Mouse (Mus musculus): ENCODE measurements around the gene Ubtf. TPM values are rescaled to one million over a fixed set of nuclear protein-coding genes. Genes with fewer than 3 reads are reported as not detected.

Ubtf gene
- polyA plus RNA-seq, 1 experiment from 2014 or later: 111 TPM

GRCm38 (mm10) chr11:102339624-102340023 is 20.1 kb upstream of the Ubtf start:
- Histone ChIP-seq H3K9ac (ENCODE audit: low read length) (no peak overlapping the region), H3K27me3 (ENCODE audit: control insufficient read depth, insufficient read depth, low read length) (no peaks in the 10 kb centered on the region), H3K9me3 (ENCODE audit: control insufficient read depth, low read length) (no peaks in the 10 kb centered on the region), H3K4me2 (ENCODE audit: low read depth, low read length, severe bottlenecking) (no peak overlapping the region), H3K4me1 (replicated peaks; ENCODE audit: control insufficient read depth, insufficient read depth, low read length) (no peaks in the 10 kb centered on the region), H3K36me3 (ENCODE audit: control insufficient read depth, insufficient read depth, low read length) (no peaks in the 10 kb centered on the region), H3K4me3 (ENCODE audit: low read depth, low read length) (no peak overlapping the region), H3K27ac (ENCODE audit: low read depth, low read length) (no peak overlapping the region)
- ATAC-seq (replicated peaks; ENCODE audit: low FRiP score): no peak
- 55% methylated on average over 4 of the region's 4 CpGs for WGBS
- DNase-seq (ENCODE audit: low spot score): no peak

- ATAC-seq (replicated peaks; ENCODE audit: low FRiP score) (no peak), DNase-seq (ENCODE audit: low spot score) (no peak)
- Histone ChIP-seq H3K36me3 (ENCODE audit: control insufficient read depth, insufficient read depth, low read length) (no peaks in the 10 kb centered on the region), H3K4me3 (ENCODE audit: low read depth, low read length) (no peak overlapping the region), H3K27me3 (ENCODE audit: control insufficient read depth, insufficient read depth, low read length) (no peaks in the 10 kb centered on the region), H3K4me2 (ENCODE audit: low read depth, low read length, severe bottlenecking) (no peak overlapping the region), H3K27ac (ENCODE audit: low read depth, low read length) (no peak overlapping the region), H3K9ac (ENCODE audit: low read length) (no peak overlapping the region), H3K4me1 (replicated peaks; ENCODE audit: control insufficient read depth, insufficient read depth, low read length) (no peaks in the 10 kb centered on the region), H3K9me3 (ENCODE audit: control insufficient read depth, low read length) (no peaks in the 10 kb centered on the region)
- 82% methylated on average over 11 of the region's 11 CpGs for WGBS
Measured at GRCm38 (mm10) chr11:102339195-102339594, 19.7 kb upstream of the Ubtf start.

DNA sequence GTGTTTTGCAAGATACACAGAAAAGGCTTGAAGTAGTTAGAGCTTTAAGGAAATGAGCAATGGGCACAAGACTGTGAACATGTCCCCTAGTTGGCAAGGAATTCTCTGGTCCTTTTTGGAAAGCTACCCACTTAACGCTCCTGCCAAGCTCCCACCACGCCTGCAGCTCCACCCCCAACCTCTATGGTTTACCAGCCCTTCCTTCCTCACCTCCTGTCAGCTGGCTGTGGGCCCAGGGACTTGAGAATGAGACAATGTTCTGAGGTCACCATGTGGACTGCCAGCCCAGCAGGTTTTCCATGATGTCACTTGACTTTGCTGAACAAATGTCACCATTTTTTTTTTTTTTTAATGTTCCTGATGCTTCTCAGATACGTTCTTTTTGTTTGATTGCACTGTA is 19.0 kb upstream of the Ubtf start:
- Histone ChIP-seq H3K9ac (ENCODE audit: low read length) (no peak overlapping the region), H3K4me2 (ENCODE audit: low read depth, low read length, severe bottlenecking) (no peak overlapping the region), H3K27ac (ENCODE audit: low read depth, low read length) (no peak overlapping the region), H3K9me3 (ENCODE audit: control insufficient read depth, low read length) (no peaks in the 10 kb centered on the region), H3K4me1 (replicated peaks; ENCODE audit: control insufficient read depth, insufficient read depth, low read length) (no peaks in the 10 kb centered on the region), H3K4me3 (ENCODE audit: low read depth, low read length) (no peak overlapping the region), H3K36me3 (ENCODE audit: control insufficient read depth, insufficient read depth, low read length) (no peaks in the 10 kb centered on the region), H3K27me3 (ENCODE audit: control insufficient read depth, insufficient read depth, low read length) (no peaks in the 10 kb centered on the region)
- no peak for ATAC-seq (replicated peaks; ENCODE audit: low FRiP score)
- DNase-seq (ENCODE audit: low spot score): no peak
- WGBS: 71% methylated on average over 3 of the region's 3 CpGs

DNA sequence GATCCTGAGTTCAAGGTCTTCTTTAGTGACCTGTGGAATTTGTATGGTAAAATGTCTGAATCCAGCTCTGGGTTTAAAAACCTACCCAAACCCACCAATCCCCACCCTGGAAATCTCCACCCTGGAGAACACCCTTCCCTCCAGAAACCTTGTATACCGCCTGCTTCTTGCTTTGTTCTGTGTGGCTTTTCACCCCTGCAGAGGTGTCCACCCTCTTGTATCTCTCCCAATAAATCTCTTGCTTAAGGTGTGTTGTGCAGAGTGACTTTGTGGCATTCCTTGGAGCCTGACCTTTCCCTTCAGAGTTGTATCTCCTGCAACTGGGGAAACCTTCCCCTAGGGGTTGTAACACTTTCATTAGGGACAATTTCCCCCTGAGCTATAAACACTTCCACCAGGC is 18.4 kb upstream of the Ubtf start:
- 77% methylated on average over 1 of the region's 1 CpGs for WGBS
- Histone ChIP-seq H3K9me3 (ENCODE audit: control insufficient read depth, low read length) (no peaks in the 10 kb centered on the region), H3K27ac (ENCODE audit: low read depth, low read length) (no peak overlapping the region), H3K9ac (ENCODE audit: low read length) (no peak overlapping the region), H3K36me3 (ENCODE audit: control insufficient read depth, insufficient read depth, low read length) (no peaks in the 10 kb centered on the region), H3K4me1 (replicated peaks; ENCODE audit: control insufficient read depth, insufficient read depth, low read length) (no peaks in the 10 kb centered on the region), H3K4me2 (ENCODE audit: low read depth, low read length, severe bottlenecking) (no peak overlapping the region), H3K4me3 (ENCODE audit: low read depth, low read length) (no peak overlapping the region), H3K27me3 (ENCODE audit: control insufficient read depth, insufficient read depth, low read length) (no peaks in the 10 kb centered on the region)
- DNase-seq (ENCODE audit: low spot score) (no peak), ATAC-seq (replicated peaks; ENCODE audit: low FRiP score) (no peak)

DNA sequence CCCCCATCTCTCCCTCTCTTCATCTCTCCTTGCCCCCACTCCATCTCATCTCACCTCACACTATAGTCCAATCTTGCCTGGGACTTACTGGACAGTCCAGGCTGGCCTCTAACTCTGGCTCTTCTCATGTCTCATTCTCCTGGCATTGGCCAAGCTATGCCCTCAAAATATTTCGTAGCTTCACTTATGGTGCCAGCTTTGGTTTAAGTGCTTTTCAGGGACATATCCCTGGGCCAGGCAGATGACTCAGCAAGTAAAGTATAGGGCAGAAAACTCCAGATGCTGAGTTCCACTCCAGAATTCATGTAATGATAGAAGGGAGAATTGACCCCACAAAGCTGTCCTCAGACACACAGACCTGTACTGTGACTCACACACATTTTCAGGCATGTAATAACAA is 16.6 kb upstream of the Ubtf start:
- Histone ChIP-seq H3K4me1 (replicated peaks; ENCODE audit: control insufficient read depth, insufficient read depth, low read length) (no peaks in the 10 kb centered on the region), H3K36me3 (ENCODE audit: control insufficient read depth, insufficient read depth, low read length) (no peaks in the 10 kb centered on the region), H3K4me2 (ENCODE audit: low read depth, low read length, severe bottlenecking) (no peak overlapping the region), H3K27ac (ENCODE audit: low read depth, low read length) (no peak overlapping the region), H3K9me3 (ENCODE audit: control insufficient read depth, low read length) (no peaks in the 10 kb centered on the region), H3K4me3 (ENCODE audit: low read depth, low read length) (no peak overlapping the region), H3K9ac (ENCODE audit: low read length) (no peak overlapping the region), H3K27me3 (ENCODE audit: control insufficient read depth, insufficient read depth, low read length) (no peaks in the 10 kb centered on the region)
- 87% methylated on average over 1 of the region's 1 CpGs for WGBS
- DNase-seq (ENCODE audit: low spot score): no peak
- no peak for ATAC-seq (replicated peaks; ENCODE audit: low FRiP score)

DNA sequence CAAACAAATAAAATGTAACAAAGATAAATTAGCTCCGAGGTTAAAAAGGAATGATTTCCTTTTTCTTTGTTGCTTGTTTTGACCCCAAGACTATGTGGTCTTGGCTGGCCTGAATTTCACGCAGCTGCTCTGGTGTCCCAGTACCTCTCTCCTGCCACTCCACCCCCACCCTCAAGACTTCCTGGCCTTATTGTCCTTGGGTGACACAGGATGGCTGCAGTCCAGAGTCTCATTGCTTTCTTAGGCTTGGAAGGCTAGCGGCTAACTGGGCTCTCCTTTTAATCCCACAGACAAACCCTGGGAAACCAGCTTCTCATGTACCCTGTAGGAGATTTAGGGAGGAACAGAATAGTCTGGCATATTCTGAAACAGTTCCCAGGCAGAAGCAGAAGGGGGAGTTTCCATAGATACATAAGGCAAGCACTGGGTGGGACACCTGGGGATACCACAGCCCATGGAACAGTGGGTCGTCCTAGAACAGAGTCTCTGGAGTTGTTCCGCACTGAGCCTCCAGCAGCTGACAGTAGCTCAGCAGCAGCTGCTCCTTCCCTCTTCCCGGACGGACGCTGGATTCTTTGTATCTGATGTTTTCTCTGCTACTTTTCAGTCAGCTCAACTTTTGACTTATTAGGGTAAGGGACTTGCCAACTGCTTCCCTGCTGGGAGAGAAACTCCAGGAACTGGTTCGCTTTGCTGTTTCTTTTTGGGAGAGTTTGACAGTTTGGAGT is 15.6 kb upstream of the Ubtf start:
- Histone ChIP-seq H3K36me3 (ENCODE audit: control insufficient read depth, insufficient read depth, low read length) (no peaks in the 10 kb centered on the region), H3K4me3 (ENCODE audit: low read depth, low read length) (no peak overlapping the region), H3K9ac (ENCODE audit: low read length) (no peak overlapping the region), H3K27ac (ENCODE audit: low read depth, low read length) (no peak overlapping the region), H3K4me2 (ENCODE audit: low read depth, low read length, severe bottlenecking) (no peak overlapping the region), H3K9me3 (ENCODE audit: control insufficient read depth, low read length) (no peaks in the 10 kb centered on the region), H3K27me3 (ENCODE audit: control insufficient read depth, insufficient read depth, low read length) (no peaks in the 10 kb centered on the region), H3K4me1 (replicated peaks; ENCODE audit: control insufficient read depth, insufficient read depth, low read length) (no peaks in the 10 kb centered on the region)
- 45% methylated on average over 9 of the region's 9 CpGs for WGBS
- ATAC-seq (replicated peaks; ENCODE audit: low FRiP score) (no peak), DNase-seq (ENCODE audit: low spot score) (no peak)

DNA sequence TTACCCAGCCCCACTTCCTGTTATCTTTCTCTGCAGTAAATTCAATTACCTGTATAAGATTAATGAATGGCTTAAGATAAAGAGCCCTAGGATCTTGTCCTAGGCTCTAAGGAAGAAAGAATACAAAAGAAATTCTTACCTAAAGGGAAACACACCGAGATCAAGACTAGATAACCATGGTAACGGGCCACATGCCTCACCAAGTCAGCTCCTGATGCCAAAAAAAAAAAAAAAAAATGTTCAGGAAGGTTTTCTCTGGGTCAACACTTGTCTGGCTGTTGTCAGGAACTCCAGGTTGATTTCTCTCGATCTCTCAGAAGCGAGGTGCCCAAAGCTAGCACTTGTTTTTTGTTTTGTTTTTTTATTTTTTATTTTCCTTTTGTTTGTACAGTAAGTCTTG is 14.5 kb upstream of the Ubtf start:
- Histone ChIP-seq H3K27me3 (ENCODE audit: control insufficient read depth, insufficient read depth, low read length) (no peaks in the 10 kb centered on the region), H3K36me3 (ENCODE audit: control insufficient read depth, insufficient read depth, low read length) (no peaks in the 10 kb centered on the region), H3K9ac (ENCODE audit: low read length) (no peak overlapping the region), H3K4me3 (ENCODE audit: low read depth, low read length) (no peak overlapping the region), H3K9me3 (ENCODE audit: control insufficient read depth, low read length) (no peaks in the 10 kb centered on the region), H3K27ac (ENCODE audit: low read depth, low read length) (no peak overlapping the region), H3K4me1 (replicated peaks; ENCODE audit: control insufficient read depth, insufficient read depth, low read length) (no peaks in the 10 kb centered on the region), H3K4me2 (ENCODE audit: low read depth, low read length, severe bottlenecking) (no peak overlapping the region)
- DNase-seq (ENCODE audit: low spot score) (no peak), ATAC-seq (replicated peaks; ENCODE audit: low FRiP score) (no peak)
- WGBS: 66% methylated on average over 4 of the region's 4 CpGs

GRCm38 (mm10) chr11:102333061-102333460 is 13.5 kb upstream of the Ubtf start:
- DNase-seq (ENCODE audit: low spot score) (no peak), ATAC-seq (replicated peaks; ENCODE audit: low FRiP score) (no peak)
- Histone ChIP-seq H3K27me3 (ENCODE audit: control insufficient read depth, insufficient read depth, low read length) (no peaks in the 10 kb centered on the region), H3K36me3 (ENCODE audit: control insufficient read depth, insufficient read depth, low read length) (no peaks in the 10 kb centered on the region), H3K27ac (ENCODE audit: low read depth, low read length) (no peak overlapping the region), H3K4me1 (replicated peaks; ENCODE audit: control insufficient read depth, insufficient read depth, low read length) (no peaks in the 10 kb centered on the region), H3K9ac (ENCODE audit: low read length) (no peak overlapping the region), H3K9me3 (ENCODE audit: control insufficient read depth, low read length) (no peaks in the 10 kb centered on the region), H3K4me2 (ENCODE audit: low read depth, low read length, severe bottlenecking) (no peak overlapping the region), H3K4me3 (ENCODE audit: low read depth, low read length) (no peak overlapping the region)

- no peak overlapping the region for H3K27ac ChIP-seq (ENCODE audit: low read depth, low read length)
- H3K4me1 ChIP-seq (replicated peaks; ENCODE audit: control insufficient read depth, insufficient read depth, low read length): no peaks in the 10 kb centered on the region
- no peak overlapping the region for H3K4me2 ChIP-seq (ENCODE audit: low read depth, low read length, severe bottlenecking)
- ATAC-seq (replicated peaks; ENCODE audit: low FRiP score) (no peak), DNase-seq (ENCODE audit: low spot score) (no peak)
- no peaks in the 10 kb centered on the region for H3K27me3 ChIP-seq (ENCODE audit: control insufficient read depth, insufficient read depth, low read length)
- no peak overlapping the region for H3K9ac ChIP-seq (ENCODE audit: low read length)
- no peaks in the 10 kb centered on the region for H3K36me3 ChIP-seq (ENCODE audit: control insufficient read depth, insufficient read depth, low read length)
- H3K4me3 ChIP-seq (ENCODE audit: low read depth, low read length): no peak overlapping the region
- 62% methylated on average over 4 of the region's 4 CpGs for WGBS
- H3K9me3 ChIP-seq (ENCODE audit: control insufficient read depth, low read length): no peaks in the 10 kb centered on the region
Measured at GRCm38 (mm10) chr11:102331806-102332205, 12.3 kb upstream of the Ubtf start.

Data from forebrain, embryonic 11.5 days (tissue).